Mouse (Mus musculus): ENCODE data around the gene Castor2.
A peak's percentile ranks its signal among the peaks of the same experiment; 100 is the strongest.

The Castor2 gene

GRCm38 (mm10) chr5:134166642-134167041, 67.1 kb downstream of the Castor2 start:
- DNase-seq = no peak

GRCm38 (mm10) chr5:134168033-134168432, 68.5 kb downstream of the Castor2 start:
- no peak for DNase-seq

- DNase-seq = no peak
Measured at GRCm38 (mm10) chr5:134169231-134169630, 69.7 kb downstream of the Castor2 start.

GRCm38 (mm10) chr5:134170167-134170566, 70.7 kb downstream of the Castor2 start:
- no peak for DNase-seq

GRCm38 (mm10) chr5:134173206-134173605, 73.7 kb downstream of the Castor2 start:
- DNase-seq = no peak

DNA sequence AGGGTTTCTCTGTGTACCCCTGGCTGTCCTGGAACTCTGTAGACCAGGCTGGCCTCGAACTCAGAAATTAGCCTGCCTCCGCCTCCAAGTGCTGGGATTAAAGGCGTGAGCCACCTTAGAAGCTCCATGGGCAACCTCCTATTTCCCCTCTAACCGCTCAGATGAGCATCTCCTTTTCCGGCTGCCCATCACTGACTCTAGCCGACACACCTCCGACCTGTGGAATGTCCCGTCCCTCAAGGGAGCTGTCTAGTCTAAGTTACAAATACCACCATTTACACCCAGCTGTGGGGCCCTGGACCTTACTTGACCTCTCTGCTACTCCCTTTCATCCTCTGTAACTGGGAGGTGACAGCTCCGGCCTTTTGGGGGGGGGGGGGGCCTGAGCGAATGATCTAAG, 76.2 kb downstream of the Castor2 start:
- DNase-seq = no peak

DNA sequence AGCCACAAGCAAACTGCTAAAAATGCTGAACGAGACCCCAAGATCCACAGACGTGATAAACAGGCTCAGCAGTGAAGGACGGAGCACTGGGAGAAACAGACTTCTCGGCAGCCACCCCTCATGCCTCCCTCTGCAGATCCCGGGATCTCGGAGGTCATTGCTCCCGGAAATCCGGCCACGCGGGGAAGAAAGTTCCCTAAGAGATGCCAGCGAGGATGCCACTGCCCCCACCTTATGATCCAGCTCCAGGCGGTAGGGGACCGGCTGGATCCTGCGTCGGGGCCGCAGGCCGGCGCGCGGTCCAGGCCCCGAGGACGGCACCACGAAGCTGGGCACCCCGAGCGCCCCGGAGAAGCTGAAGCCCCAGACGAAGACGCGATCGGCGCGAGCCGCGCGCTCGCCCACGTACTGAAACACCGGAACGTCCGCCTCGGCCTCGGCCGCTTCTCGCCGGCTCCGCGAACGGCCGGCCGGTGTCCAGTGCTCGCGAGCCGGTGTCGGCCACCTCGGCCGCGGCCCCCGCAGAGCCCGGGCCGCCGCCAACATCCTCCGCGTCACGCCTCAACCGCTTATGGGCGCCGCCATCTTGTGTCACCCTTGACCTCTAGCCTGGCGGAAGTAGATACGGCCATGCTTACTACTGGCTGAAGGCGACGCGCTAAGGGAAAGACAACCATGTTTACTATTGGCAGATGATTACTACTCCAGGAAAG, 76.8 kb downstream of the Castor2 start, which contains the start of gene Rcc1l:
Gene Rcc1l (minus strand): TSS at position 606 of the 713 bp plus-strand sequence.
- peak; percentile 87 for DNase-seq

DNA sequence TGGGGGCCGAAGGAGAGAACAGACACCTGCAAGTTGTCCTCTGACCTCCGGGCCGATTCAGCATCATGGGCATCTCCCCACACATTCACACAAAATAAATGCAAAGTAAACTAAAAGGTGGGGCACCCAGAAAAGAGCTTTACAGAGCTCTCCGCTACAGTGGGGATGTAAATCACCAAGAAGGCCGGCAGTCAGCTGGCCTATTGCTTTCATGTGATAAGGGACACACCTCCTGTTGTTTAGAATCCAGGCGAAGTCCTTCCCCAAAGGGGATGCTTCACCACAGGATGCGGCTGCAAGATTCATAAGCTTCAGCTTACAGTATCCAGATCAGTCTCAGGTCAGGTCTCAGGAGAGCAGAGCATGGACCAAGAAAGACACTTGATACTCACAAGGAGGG, 79.0 kb downstream of the Castor2 start:
- DNase-seq = no peak

DNA sequence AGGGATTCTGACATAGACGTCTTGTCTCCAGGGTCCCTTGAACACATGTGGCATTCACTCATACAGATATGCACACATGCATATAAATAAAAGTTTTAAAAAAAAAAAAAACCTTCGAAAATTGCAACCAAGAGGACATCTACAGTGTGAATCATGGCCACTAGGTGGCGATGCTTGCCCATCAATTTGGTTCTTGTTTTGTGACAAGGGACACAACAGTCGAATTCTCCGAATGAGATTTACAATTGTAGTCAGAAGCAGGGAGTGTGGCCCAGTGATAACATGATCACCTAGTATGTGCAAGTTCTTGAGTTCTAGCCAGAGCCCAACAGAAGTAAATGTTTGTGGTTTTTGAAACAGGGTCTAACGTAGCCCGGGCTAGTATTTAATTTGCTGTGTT, 80.4 kb downstream of the Castor2 start:
- DNase-seq = peak; percentile 80 to 83

DNA sequence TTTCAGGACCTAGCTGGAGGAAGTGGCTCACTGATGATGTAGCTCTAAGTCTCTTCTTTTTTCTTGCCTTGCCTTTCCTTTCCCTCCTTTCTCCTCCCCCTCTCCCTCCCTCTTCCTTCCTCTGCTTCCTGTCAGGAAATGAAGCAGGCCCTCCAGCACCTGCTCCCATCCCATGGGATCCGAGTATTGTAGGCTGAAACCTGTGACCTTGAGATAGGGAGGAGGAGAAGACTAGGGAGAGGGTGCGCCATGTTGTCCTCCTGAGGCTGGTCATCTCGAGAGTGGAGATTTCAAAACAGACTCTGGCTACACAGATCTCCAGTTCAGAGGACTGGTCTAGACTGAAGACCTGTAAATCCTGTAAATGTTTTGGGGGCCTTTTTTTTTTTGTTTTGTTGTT, 82.7 kb downstream of the Castor2 start:
- DNase-seq = no peak

- no peak for DNase-seq
Measured at GRCm38 (mm10) chr5:134182735-134183134, 83.2 kb downstream of the Castor2 start.

DNA sequence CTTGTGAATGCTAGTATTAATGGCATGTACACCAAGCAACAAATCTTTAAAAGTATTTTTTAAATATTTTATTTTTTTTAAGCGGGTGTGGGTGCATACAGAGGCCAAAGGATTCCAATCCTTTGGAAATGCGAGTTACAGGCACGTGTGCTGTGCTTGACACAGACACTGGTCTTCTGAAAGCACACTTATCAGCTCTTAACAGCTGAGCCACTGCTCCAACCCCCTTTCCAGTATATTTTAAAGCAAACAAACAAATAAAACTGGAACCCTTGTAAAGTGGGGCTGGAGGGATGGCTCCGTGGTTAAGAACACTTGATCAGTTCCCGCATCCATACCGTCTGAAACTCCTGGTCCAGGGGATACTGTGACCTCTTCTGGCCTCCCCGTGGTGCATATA, 83.7 kb downstream of the Castor2 start:
- no peak for DNase-seq

GRCm38 (mm10) chr5:134183880-134184808, 84.6 kb downstream of the Castor2 start, which contains the start of gene Gtf2ird2:
TSS of gene Gtf2ird2 (plus strand) at chr5:134184019.
- DNase-seq = peak; percentile 99 to 100

DNA sequence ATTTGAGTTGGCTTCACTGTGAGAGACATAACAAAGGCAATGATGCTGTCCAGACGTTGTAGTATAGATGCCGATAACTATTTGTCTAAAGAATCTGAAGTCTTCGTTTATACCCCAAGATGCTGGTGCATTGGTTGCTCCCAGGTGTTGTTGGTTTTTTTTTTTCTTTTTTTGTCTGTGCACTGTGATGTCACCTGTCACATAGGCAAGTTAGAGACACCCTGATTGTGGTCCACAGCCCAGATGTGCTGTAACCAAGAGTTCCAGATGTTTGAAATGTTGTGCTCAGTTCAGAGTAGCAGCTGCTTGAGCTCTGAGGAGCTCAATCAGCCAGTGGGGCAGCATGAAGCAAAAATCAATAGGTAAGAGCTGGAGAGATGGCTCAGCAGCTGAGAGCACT, 86.5 kb downstream of the Castor2 start:
- no peak for DNase-seq

DNA sequence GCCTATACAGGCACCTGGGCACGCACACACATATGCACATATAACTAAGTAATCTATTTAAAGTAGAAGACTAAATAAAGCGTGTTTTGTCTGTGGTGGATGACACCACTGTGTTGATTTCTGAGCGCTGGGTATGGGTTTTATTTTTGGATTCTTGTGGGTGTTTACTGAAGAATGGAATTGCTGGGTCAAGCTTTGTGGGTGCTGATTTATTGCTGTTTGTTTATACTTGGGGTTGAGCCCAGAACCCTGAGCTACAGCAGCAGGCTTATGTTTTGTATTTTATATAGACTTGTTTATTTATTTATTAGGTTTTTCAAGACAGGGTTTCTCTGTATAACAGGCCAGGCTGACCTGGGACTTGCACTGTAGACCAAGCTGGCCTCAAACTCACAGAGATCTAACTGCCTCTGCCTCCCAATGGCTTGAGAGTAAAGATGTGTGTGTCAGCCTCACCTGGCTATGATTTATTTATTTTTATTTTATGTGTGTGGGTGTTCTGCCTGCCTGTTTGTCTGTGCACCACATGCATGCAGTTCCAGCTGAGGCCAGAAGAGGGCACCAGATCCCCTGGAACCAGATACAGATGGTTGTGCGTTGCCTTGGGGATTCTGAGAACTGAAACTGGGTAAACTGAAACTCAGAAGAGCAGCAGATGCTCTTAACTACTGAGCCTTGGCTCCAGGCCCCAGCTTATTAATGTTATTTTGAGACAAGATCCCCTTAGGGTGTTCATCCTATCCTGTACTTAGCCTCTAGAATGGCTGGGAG, 87.6 kb downstream of the Castor2 start:
- peak; percentile 35 to 40 for DNase-seq

DNA sequence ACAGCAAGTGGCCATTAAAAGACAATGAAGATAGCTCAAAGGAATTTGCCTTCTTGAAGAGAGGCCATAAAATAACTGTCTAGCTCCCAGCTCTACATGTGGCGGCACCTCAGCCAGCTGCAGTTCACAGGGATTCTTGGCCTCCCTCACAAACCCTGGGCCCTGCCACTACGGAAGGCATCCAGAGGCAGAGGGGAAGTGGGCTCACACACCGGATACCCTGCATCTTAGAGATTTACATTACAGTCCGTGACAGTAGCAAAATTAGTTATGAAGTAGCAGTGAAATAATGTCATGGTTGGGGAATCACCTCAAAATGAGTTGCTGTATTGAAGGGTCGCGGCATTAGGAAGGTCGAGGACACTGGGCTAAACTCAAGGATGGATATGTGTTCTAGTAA, 89.1 kb downstream of the Castor2 start:
- DNase-seq = no peak

GRCm38 (mm10) chr5:134193664-134194063, 94.2 kb downstream of the Castor2 start:
- DNase-seq = no peak

All from cerebellum, adult 18-20 months (tissue).